Mouse (Mus musculus) kidney, adult 2 months (tissue): ENCODE data around the gene Zfp213. TPM values are rescaled to one million over a fixed set of nuclear protein-coding genes. Genes with fewer than 3 reads are reported as not detected.

Experiments used
- DNase-seq: peaks from one replicate; pipeline ENCODE4 v3.0.0; 2021
- H3K27ac ChIP-seq: fragments of 200-500 bp; 2 replicates; pipeline ENCODE4 v1.5.1; 2012; ENCODE audit warnings: low read depth, low read length, control low read depth, inconsistent platforms; ENCODE audit not compliant: insufficient read depth
- H3K27me3 ChIP-seq: fragments of 200-500 bp; replicated peaks from 2 replicates; pipeline ENCODE4 v1.6.1; 2012; ENCODE audit warnings: mild to moderate bottlenecking, moderate library complexity, low read length, inconsistent platforms; ENCODE audit not compliant: control insufficient read depth, insufficient read depth
- H3K36me3 ChIP-seq: fragments of 200-500 bp; 2 replicates; pipeline ENCODE4 v1.6.1; 2012; ENCODE audit warnings: mild to moderate bottlenecking, moderate library complexity, low read length, inconsistent platforms; ENCODE audit not compliant: control insufficient read depth, insufficient read depth
- H3K4me1 ChIP-seq: fragments of 200-500 bp; 2 replicates; pipeline ENCODE4 v1.6.1; 2011; ENCODE audit warnings: low read length; ENCODE audit not compliant: control insufficient read depth, insufficient read depth
- H3K4me3 ChIP-seq: fragments of 200-500 bp; 2 replicates; pipeline ENCODE4 v1.5.1; 2011; ENCODE audit warnings: mild to moderate bottlenecking, low read depth, low read length, control low read depth; ENCODE audit not compliant: insufficient read depth
- CTCF ChIP-seq: fragments of 200-500 bp; conservative IDR thresholded peaks from 2 replicates; pipeline ENCODE4 v1.5.1; 2011; ENCODE audit warnings: low read depth, mild to moderate bottlenecking, control low read depth, low read length, moderate library complexity, mixed read lengths; ENCODE audit not compliant: insufficient read depth, insufficient read length
- POLR2A ChIP-seq: fragments of 200-500 bp; IDR thresholded peaks from one replicate; pipeline ENCODE4 v1.6.1; 2011; ENCODE audit warnings: low read depth, low read length, control low read depth
- WGBS: fragments of 180-500 bp; shearing (Covaris S2); methylation state at CpG from one replicate; pipeline ENCODE4 v1.1.7; 2018; 5-methylcytosine and 5-hydroxymethylcytosine counted together
- polyA plus RNA-seq: library from polyadenylated mRNA; depleted of rRNA; stranded (reverse); fragments of >200 nt; gene quantifications from 2 replicates; pipeline ENCODE4 v1.2.3, GENCODE M21; 2012

Zfp213 gene
- polyA plus RNA-seq, 1 experiment: 12.0 TPM

DNA sequence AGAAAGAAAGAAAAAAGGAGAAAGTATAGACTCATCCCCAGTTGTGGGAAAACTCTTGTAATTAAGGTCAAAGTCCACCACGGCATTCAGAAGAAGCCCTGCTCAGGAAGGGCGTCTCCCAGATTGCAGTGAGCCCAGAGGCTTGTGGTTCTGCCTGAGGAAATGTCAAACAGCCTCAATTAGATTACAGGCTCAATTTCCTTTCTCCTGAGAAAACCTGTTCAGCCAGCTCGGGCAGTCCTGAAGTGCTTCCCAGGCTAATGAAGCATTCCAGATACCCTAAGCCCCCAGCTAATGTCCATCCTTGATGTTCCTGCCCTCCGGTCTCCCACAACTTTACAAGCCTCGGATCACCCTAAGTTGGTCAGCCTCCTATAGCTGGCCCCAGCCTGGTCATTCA, 20.7 kb downstream of the Zfp213 start:
- no peak overlapping the region for H3K27ac ChIP-seq
- 18% methylated on average over 5 of the region's 5 CpGs for whole genome bisulfite sequencing
- no peaks in the 10 kb centered on the region for H3K27me3 ChIP-seq
- H3K4me3 ChIP-seq: no peak overlapping the region
- no peak for TF ChIP-seq CTCF
- TF ChIP-seq POLR2A: no peak
- DNase-seq: peak; percentile 33
- H3K4me1 ChIP-seq: no peaks in the 10 kb centered on the region
- no peaks in the 10 kb centered on the region for H3K36me3 ChIP-seq

DNA sequence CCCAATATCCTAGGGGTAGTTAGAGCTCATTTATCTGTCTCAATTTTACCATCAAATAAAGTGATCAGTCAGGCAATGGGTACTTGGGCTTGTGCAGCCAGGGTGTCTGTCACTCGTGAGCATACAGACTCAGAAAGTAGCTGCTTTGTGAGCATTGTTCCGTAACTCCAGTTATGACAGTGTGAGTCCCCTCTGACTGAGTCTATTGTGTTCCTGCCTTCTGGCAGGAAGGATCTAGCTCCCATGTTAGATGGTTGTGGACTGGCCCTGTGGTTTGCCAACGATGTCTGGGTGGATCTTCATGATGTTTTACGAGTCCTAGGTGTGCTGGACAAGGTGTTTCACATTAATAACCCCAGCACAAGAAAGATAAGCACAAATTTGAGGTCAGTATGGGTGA, 21.2 kb downstream of the Zfp213 start:
- DNase-seq: no peak
- TF ChIP-seq POLR2A (no peak), CTCF (no peak)
- no peaks in the 10 kb centered on the region; the same call in 1 of the 2 replicates for H3K27me3 ChIP-seq
- no peak overlapping the region for H3K27ac ChIP-seq
- H3K4me1 ChIP-seq: no peaks in the 10 kb centered on the region
- H3K4me3 ChIP-seq: no peak overlapping the region
- H3K36me3 ChIP-seq: no peaks in the 10 kb centered on the region
- WGBS: 54% methylated on average over 4 of the region's 4 CpGs

DNA sequence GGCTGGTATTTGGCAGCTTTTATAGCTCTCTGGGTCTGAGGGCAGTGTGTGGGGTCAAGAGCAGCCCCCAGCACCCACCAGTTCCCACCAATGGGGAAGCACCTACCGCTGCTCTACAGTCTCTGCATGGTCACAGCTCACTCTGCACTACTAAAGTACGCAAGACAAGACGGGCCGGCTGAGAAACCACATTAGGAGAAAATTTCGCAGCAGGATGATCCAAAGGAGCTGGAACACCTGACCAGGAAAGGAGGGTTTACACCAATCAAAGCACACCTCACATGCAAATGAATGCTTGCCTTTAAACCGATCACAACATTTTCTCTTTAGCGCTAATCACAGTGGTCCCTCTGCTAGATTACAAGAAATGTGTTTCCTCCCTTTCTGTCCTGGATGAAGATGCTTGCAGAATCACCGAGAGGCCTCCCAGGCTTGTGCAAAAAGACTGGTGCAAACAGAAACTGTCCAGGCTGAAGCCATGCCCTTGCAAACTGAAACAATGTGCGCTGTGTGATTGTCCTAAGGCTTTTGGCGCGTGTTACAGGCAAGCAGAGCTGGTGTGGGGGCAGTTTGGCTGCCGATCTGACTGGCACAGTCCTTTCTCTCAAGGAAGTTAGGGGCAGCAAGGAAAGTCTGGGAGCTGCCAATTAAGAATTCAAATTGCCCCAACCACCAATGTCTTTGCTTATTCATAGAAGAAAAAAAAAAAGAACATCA, 21.9 kb downstream of the Zfp213 start:
- no peak for DNase-seq
- WGBS: 43% methylated on average over 12 of the region's 12 CpGs
- no peak overlapping the region for H3K27ac ChIP-seq

DNA sequence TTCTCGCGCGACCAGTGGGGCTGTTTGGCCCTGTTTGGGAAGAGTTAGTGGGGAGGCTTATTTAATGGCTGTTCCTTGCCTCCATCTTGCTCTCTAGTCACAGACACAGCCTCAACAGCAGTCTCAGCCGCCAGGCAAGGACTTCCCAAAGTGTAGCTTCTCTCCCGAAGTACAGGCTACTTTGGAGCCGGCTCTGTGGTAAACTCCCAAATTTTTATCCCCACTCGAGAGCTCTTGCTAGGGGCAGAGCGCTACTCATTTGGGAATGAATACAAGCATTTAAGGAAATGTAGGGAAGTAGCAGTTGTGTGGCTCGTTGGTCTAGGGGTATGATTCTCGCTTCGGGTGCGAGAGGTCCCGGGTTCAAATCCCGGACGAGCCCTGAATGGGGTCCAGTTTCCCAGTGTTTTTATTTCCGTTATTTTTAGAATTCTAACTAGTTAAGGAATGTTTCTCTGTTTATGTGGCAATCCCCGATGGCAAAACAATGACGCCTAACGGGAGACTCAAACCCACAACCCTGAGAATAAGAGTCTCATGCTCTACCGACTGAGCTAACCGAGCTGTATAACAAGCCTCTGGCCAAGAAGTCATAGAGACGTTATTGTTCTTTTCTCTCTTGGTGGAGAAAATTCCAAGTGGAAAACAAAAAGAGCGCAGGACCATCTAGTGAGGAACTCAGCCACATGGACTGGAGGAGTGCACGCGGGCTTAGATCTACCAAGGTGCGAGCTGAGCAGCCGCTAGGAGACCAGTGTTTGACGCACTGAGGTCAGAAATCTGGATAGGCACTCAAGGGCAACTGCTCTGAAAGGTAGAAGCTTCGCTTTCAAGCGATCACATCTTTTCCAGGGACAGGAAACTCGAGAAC, 23.2 kb downstream of the Zfp213 start:
- no peaks in the 10 kb centered on the region for H3K36me3 ChIP-seq
- DNase-seq: no peak
- H3K4me3 ChIP-seq: no peak overlapping the region
- TF ChIP-seq CTCF (no peak), POLR2A (no peak)
- 50% methylated on average over 31 of the region's 31 CpGs for WGBS
- no peak overlapping the region for H3K27ac ChIP-seq
- H3K4me1 ChIP-seq: no peaks in the 10 kb centered on the region
- H3K27me3 ChIP-seq: no peaks in the 10 kb centered on the region; the same call in 1 of the 2 replicates

More for the DNA sequence above, 21.9 kb downstream of the Zfp213 start:
- Histone ChIP-seq H3K4me3 (no peak overlapping the region), H3K36me3 (no peaks in the 10 kb centered on the region), H3K4me1 (no peaks in the 10 kb centered on the region), H3K27me3 (no peaks in the 10 kb centered on the region; the same call in 1 of the 2 replicates)
- TF ChIP-seq POLR2A (no peak), CTCF (no peak)

DNA sequence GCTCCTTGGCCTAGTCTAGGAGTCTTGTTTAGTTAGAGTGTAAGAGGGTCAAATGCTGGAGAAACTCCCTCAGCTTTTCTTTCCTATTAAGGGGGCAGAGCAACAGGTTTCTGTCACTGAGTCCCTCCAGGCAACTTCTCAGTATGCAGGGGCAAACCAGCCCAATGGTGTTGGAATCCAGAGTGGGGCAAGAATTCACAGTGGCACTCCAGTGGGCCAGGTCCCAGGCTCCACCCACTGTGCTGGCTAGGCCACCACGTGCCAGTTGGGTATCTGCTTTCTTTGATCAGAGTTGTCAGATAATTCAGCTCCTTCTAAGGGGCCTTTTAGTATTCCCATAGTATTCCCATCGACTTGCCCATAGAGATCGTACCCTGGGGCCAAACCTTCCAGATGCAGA, 23.9 kb downstream of the Zfp213 start:
- Histone ChIP-seq H3K27ac (no peak overlapping the region), H3K4me1 (no peaks in the 10 kb centered on the region), H3K27me3 (no peaks in the 10 kb centered on the region; the same call in 1 of the 2 replicates), H3K4me3 (no peak overlapping the region), H3K36me3 (no peaks in the 10 kb centered on the region)
- DNase-seq: no peak
- 64% methylated on average over 3 of the region's 3 CpGs for WGBS
- TF ChIP-seq CTCF: no peak
- TF ChIP-seq POLR2A: no peak

DNA sequence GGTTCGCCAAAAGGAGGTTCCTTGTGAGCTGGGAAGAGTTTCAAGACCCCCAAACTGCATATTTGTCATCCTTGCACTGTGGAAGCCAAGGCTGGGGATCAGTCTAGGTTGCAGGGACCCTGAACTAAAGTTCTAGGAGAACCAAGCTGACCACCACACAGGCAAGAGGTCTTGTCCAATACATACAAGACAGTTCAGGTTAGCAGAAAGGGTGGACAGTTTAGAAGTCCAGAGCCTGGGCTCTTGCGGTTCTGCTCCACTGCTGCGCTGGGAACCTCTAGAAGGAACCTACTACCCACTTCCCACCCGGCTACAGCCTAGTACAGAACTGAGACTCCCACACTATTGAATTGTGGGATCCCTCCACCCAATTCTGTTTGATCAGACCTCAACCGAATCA, 24.4 kb downstream of the Zfp213 start:
- no peak overlapping the region for H3K4me3 ChIP-seq
- H3K36me3 ChIP-seq: no peaks in the 10 kb centered on the region
- no peak for DNase-seq
- TF ChIP-seq POLR2A: no peak
- no peak for TF ChIP-seq CTCF
- WGBS: 91% methylated on average over 5 of the region's 5 CpGs
- no peaks in the 10 kb centered on the region for H3K4me1 ChIP-seq
- no peaks in the 10 kb centered on the region; the same call in 1 of the 2 replicates for H3K27me3 ChIP-seq
- no peak overlapping the region for H3K27ac ChIP-seq
